Mouse (Mus musculus) forebrain, embryonic 12.5 days (tissue): ENCODE measurements around the gene H3f3a. TPM values are rescaled to one million over a fixed set of nuclear protein-coding genes. Genes with fewer than 3 reads are reported as not detected.

Experiments used
- ATAC-seq: fragments of 200-750 bp; cut with Nextera tagmentation; 2 replicates; pipeline ENCODE4 v1.8.0; 2017; ENCODE audit warnings: moderate TSS enrichment; ENCODE audit not compliant: low FRiP score
- H3K27ac ChIP-seq: fragments of 300-500 bp; sonication (generic); 2 replicates; pipeline ENCODE4 v1.5.1; 2016; ENCODE audit warnings: mild to moderate bottlenecking
- H3K27me3 ChIP-seq: fragments of 300-500 bp; sonication (generic); 2 replicates; pipeline ENCODE4 v1.6.1; 2016; ENCODE audit warnings: mild to moderate bottlenecking
- H3K36me3 ChIP-seq: fragments of 300-500 bp; sonication (generic); replicated peaks from 2 replicates; pipeline ENCODE4 v1.6.1; 2016; ENCODE audit warnings: mild to moderate bottlenecking
- H3K4me1 ChIP-seq: fragments of 300-500 bp; sonication (generic); 2 replicates; pipeline ENCODE4 v1.6.1; 2016
- H3K4me2 ChIP-seq: fragments of 300-500 bp; sonication (generic); 2 replicates; pipeline ENCODE4 v1.6.1; 2016; ENCODE audit warnings: mild to moderate bottlenecking, moderate library complexity
- H3K4me3 ChIP-seq: fragments of 300-500 bp; sonication (generic); replicated peaks from 2 replicates; pipeline ENCODE4 v1.5.1; 2016; ENCODE audit warnings: mild to moderate bottlenecking
- H3K9ac ChIP-seq: fragments of 300-500 bp; sonication (generic); 2 replicates; pipeline ENCODE4 v1.6.1; 2016; ENCODE audit warnings: mild to moderate bottlenecking
- H3K9me3 ChIP-seq: fragments of 300-500 bp; sonication (generic); 2 replicates; pipeline ENCODE4 v1.6.1; 2016
- WGBS: fragments of 180-500 bp; shearing (Covaris S2); methylation state at CpG from one replicate; pipeline ENCODE4 v1.1.7; 2016; 5-methylcytosine and 5-hydroxymethylcytosine counted together
- polyA plus RNA-seq: library from polyadenylated mRNA; unstranded; fragments of >200 nt; fragmentation: Nextera tagmentation; extraction: Ambion mirVana; gene quantifications from 2 replicates; pipeline ENCODE4 v1.2.1, GENCODE M21; 2016

Gene H3f3a
- polyA plus RNA-seq, 1 experiment from 2014 or later = 3,507 TPM

- under 1% methylated on average over 56 of the region's 56 CpGs for WGBS
- 0 out of 2 replicates have a peak, but pooled peaks cover 8% of the 10 kb centered on the region for H3K27me3 ChIP-seq
- peaks cover 24% of the 10 kb centered on the region for H3K4me1 ChIP-seq
- ATAC-seq = peak; percentile 90
- no peaks in the 10 kb centered on the region for H3K36me3 ChIP-seq
- peak overlapping the region; percentile 56 for H3K4me3 ChIP-seq
- peak overlapping the region; percentile 86 for H3K27ac ChIP-seq
- H3K4me2 ChIP-seq = peak overlapping the region; percentile 95
- 0 out of 2 replicates have a peak, but pooled peaks cover 4% of the 10 kb centered on the region for H3K9me3 ChIP-seq
- H3K9ac ChIP-seq = peak overlapping the region; percentile 68
These were observed 35.9 kb downstream of the H3f3a start for GRCm38 (mm10) chr1:180777660-180778402.

DNA sequence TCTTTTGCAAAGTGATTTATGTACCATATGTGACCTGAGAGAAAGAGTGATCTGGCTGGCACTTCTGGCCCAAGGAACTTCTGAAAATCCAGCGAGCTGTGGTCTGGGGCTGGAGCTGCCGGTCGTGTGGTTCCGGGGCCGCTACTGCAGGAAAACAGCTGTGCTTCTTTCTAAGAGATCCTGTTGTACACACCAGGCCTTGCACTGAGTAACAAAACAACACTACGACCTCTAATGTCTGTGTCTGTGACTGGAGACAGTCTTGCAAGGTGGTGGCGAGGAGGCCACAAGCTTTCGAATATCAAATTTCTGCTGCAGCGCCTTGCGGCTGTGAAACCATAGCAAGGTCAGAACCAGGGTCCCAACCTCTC is 36.5 kb downstream of the H3f3a start:
- H3K4me1 ChIP-seq = peaks cover 24% of the 10 kb centered on the region
- peak overlapping the region; percentile 95 for H3K4me2 ChIP-seq
- WGBS = 10% methylated on average over 10 of the region's 10 CpGs
- no peaks in the 10 kb centered on the region for H3K36me3 ChIP-seq
- 0 out of 2 replicates have a peak, but pooled peaks cover 4% of the 10 kb centered on the region for H3K9me3 ChIP-seq
- 0 out of 2 replicates have a peak, but pooled peaks cover 8% of the 10 kb centered on the region for H3K27me3 ChIP-seq
- peak overlapping the region; percentile 86 for H3K27ac ChIP-seq
- ATAC-seq = no peak
- H3K4me3 ChIP-seq = peak overlapping the region; percentile 56
- H3K9ac ChIP-seq = peak overlapping the region; percentile 68

- H3K27me3 ChIP-seq = 0 out of 2 replicates have a peak, but pooled peaks cover 8% of the 10 kb centered on the region
- peaks cover 24% of the 10 kb centered on the region for H3K4me1 ChIP-seq
- 0 out of 2 replicates have a peak, but pooled peaks cover 4% of the 10 kb centered on the region for H3K9me3 ChIP-seq
- no peak for ATAC-seq
- H3K4me3 ChIP-seq = no peak overlapping the region
- no peak overlapping the region for H3K9ac ChIP-seq
- 85% methylated on average over 6 of the region's 6 CpGs for WGBS
- 0 out of 2 replicates have a peak overlapping the region, but pooled peaks have one; percentile 31 for H3K27ac ChIP-seq
- no peak overlapping the region for H3K4me2 ChIP-seq
- H3K36me3 ChIP-seq = no peaks in the 10 kb centered on the region
These were observed 37.2 kb downstream of the H3f3a start for GRCm38 (mm10) chr1:180776494-180776893.

DNA sequence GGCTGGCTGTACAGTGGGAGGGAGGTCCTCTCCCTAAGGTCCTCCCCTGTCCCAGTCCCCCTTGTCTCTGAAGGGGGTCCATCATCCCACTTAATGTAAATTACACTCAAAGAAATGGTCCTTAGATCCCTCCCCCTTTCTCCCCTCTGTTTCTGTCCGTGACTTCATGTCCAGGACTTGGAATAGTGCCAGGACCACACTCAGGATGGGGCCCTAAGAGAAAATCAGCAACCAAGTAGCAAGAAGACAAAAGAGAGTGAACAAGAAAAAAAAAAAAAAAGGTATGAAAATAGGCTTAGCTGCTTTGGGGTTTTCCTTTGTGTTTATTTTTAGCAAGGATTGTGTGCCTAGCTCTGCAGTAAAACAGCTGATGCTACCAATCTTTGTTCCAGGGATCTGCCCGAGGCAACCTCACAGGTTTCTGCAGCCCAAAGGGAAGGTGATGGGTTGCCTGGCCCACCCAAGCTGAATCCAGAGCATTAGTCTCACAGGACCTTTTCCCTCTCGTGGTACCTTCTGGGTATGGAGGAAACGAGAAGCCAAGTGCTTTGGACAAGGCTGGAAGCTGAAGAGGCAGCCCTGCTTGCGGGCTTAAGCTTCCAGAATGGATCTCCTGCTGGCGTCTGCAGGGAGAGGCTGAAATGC is 37.8 kb downstream of the H3f3a start:
- Histone ChIP-seq H3K4me3 (no peak overlapping the region), H3K4me1 (peaks cover 24% of the 10 kb centered on the region), H3K27ac (0 out of 2 replicates have a peak overlapping the region, but pooled peaks have one; percentile 31), H3K9ac (no peak overlapping the region), H3K36me3 (no peaks in the 10 kb centered on the region), H3K4me2 (no peak overlapping the region), H3K27me3 (0 out of 2 replicates have a peak, but pooled peaks cover 8% of the 10 kb centered on the region), H3K9me3 (0 out of 2 replicates have a peak, but pooled peaks cover 4% of the 10 kb centered on the region)
- no peak for ATAC-seq
- WGBS = 61% methylated on average over 6 of the region's 6 CpGs

DNA sequence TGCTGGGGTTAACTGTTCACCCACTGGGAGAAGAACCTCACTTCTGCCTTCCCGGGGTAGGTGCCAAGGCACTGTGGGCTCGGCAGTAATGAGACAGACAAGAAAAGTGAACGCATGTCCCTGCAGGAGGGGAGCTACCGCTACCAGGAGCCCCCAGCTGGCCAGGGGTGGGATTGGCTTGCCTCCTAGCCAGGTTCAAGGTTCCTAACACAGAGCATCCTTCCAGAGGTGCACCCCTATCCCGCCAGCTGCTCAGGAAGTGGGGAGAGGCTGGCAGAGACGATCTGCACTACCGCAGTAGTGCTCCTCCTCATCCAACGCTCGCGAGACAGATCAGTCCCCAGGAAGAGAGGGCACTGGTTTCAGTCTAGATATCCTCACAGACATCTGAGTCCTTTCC is 38.4 kb downstream of the H3f3a start:
- H3K9me3 ChIP-seq = 0 out of 2 replicates have a peak, but pooled peaks cover 4% of the 10 kb centered on the region
- H3K27me3 ChIP-seq = 0 out of 2 replicates have a peak, but pooled peaks cover 8% of the 10 kb centered on the region
- H3K4me2 ChIP-seq = no peak overlapping the region
- 88% methylated on average over 10 of the region's 10 CpGs for WGBS
- no peaks in the 10 kb centered on the region for H3K36me3 ChIP-seq
- H3K4me1 ChIP-seq = peaks cover 24% of the 10 kb centered on the region
- no peak overlapping the region for H3K4me3 ChIP-seq
- no peak overlapping the region for H3K27ac ChIP-seq
- H3K9ac ChIP-seq = no peak overlapping the region
- no peak for ATAC-seq

- Histone ChIP-seq H3K27ac (no peak overlapping the region), H3K4me3 (no peak overlapping the region), H3K4me1 (peaks cover 24% of the 10 kb centered on the region), H3K9ac (no peak overlapping the region), H3K27me3 (0 out of 2 replicates have a peak, but pooled peaks cover 8% of the 10 kb centered on the region), H3K4me2 (no peak overlapping the region), H3K9me3 (0 out of 2 replicates have a peak, but pooled peaks cover 4% of the 10 kb centered on the region), H3K36me3 (no peaks in the 10 kb centered on the region)
- ATAC-seq = no peak
- 57% methylated on average over 3 of the region's 3 CpGs for WGBS
These were observed 39.1 kb downstream of the H3f3a start for GRCm38 (mm10) chr1:180774664-180775063.

GRCm38 (mm10) chr1:180772291-180772690 is 41.5 kb downstream of the H3f3a start:
- H3K4me2 ChIP-seq = no peak overlapping the region
- no peaks in the 10 kb centered on the region for H3K36me3 ChIP-seq
- no peak overlapping the region for H3K4me3 ChIP-seq
- no peak for ATAC-seq
- H3K27me3 ChIP-seq = 0 out of 2 replicates have a peak, but pooled peaks cover 4% of the 10 kb centered on the region
- 0 out of 2 replicates have a peak, but pooled peaks cover 4% of the 10 kb centered on the region for H3K9me3 ChIP-seq
- WGBS = 84% methylated on average over 3 of the region's 3 CpGs
- no peak overlapping the region for H3K27ac ChIP-seq
- peaks cover 34% of the 10 kb centered on the region for H3K4me1 ChIP-seq
- no peak overlapping the region for H3K9ac ChIP-seq

DNA sequence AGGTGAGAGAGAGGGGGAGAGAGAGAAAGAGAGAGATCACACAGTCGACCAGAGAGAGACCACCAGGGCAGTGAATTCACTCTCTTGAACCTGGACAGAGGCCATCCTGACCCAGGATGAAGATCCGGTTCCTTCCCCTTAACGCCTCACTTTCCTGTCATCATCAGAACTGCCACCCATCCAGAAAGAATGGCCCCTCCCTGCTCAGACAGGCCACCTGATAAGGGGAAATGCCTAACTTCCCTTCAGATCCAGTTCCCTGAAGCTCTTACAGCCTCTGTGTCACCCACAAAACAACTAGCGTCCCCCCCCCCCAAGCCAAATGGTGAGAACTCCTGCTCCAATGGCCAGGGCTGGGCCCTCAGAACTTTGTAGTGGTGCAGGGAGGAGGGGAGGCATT is 42.0 kb downstream of the H3f3a start:
- Histone ChIP-seq H3K4me3 (no peak overlapping the region), H3K9ac (no peak overlapping the region), H3K4me1 (peaks cover 29% of the 10 kb centered on the region), H3K27me3 (0 out of 2 replicates have a peak, but pooled peaks cover 4% of the 10 kb centered on the region), H3K4me2 (no peak overlapping the region), H3K27ac (no peak overlapping the region), H3K9me3 (0 out of 2 replicates have a peak, but pooled peaks cover 4% of the 10 kb centered on the region), H3K36me3 (no peaks in the 10 kb centered on the region)
- no peak for ATAC-seq
- WGBS = 78% methylated on average over 4 of the region's 4 CpGs

DNA sequence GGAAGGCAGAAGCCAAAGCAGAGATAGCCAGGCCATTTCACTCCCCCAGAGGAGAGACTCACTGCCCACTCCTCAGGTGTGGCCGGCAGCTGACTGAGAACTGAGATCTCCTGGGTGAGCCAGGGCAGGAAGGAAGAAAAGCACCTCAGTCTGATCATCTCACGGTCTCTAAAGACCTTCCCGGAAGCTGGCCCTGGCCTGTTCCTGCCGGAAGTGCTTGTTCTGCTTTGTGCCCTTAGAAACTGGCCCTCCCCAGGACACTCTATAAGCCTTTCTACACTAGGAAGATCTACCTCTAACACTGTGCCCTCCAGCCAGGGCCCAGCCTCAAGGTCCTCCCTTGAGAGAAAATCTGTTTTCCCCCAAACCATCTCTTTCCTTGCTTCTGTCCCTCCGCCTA is 42.4 kb downstream of the H3f3a start:
- 0 out of 2 replicates have a peak, but pooled peaks cover 4% of the 10 kb centered on the region for H3K27me3 ChIP-seq
- H3K4me2 ChIP-seq = no peak overlapping the region
- no peak overlapping the region for H3K9ac ChIP-seq
- H3K27ac ChIP-seq = no peak overlapping the region
- no peak overlapping the region for H3K4me3 ChIP-seq
- 89% methylated on average over 5 of the region's 5 CpGs for WGBS
- 0 out of 2 replicates have a peak, but pooled peaks cover 4% of the 10 kb centered on the region for H3K9me3 ChIP-seq
- no peak for ATAC-seq
- H3K36me3 ChIP-seq = no peaks in the 10 kb centered on the region
- peaks cover 25% of the 10 kb centered on the region for H3K4me1 ChIP-seq

DNA sequence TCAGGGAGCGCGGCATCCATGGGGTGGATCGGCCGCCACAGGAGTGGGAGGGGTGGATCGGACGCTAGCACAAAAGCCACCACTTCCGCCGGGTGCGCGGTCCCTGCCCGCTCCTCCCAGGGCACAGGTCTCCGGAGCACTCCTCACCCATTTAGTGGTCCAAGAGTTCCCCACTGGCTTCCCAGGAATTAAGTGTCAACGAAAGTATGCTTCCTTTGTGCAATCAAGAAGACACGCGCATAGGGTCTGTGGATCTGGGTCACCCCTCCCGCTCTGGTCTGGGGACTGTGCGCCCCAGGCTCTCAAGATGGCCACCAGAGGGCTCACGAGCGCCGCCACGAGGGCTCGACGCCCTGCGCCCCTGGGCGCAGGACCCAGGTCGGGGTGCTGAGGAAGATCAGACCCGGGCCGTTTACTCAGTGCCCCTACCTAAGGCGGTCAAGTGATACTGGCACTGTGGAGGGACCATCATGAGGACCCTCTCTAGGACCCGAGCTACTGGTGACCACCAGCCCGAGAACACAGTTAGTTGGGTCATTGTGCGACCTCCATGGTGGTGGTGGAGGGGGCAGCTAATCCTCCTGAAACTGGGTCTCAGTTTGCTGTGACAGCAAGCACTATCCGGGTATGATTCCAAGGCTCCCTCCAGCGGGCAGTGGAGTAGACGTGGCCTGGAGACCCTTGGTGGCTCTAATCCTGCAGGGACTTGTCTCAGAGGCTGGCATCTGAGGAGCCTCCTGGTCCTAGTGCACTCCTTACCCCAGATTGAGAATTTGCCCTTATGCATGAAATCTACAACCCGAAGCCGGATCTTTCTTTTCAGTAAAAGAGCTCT is 45.2 kb downstream of the H3f3a start:
- Histone ChIP-seq H3K27ac (peak overlapping the region; percentile 65), H3K4me3 (peak overlapping the region; percentile 52), H3K36me3 (no peaks in the 10 kb centered on the region), H3K4me1 (peaks cover 19% of the 10 kb centered on the region), H3K9ac (peak overlapping the region; percentile 70), H3K9me3 (no peaks in the 10 kb centered on the region), H3K27me3 (0 out of 2 replicates have a peak, but pooled peaks cover 4% of the 10 kb centered on the region), H3K4me2 (peak overlapping the region; percentile 77)
- ATAC-seq = peak; percentile 91
- 3% methylated on average over 37 of the region's 37 CpGs for WGBS

DNA sequence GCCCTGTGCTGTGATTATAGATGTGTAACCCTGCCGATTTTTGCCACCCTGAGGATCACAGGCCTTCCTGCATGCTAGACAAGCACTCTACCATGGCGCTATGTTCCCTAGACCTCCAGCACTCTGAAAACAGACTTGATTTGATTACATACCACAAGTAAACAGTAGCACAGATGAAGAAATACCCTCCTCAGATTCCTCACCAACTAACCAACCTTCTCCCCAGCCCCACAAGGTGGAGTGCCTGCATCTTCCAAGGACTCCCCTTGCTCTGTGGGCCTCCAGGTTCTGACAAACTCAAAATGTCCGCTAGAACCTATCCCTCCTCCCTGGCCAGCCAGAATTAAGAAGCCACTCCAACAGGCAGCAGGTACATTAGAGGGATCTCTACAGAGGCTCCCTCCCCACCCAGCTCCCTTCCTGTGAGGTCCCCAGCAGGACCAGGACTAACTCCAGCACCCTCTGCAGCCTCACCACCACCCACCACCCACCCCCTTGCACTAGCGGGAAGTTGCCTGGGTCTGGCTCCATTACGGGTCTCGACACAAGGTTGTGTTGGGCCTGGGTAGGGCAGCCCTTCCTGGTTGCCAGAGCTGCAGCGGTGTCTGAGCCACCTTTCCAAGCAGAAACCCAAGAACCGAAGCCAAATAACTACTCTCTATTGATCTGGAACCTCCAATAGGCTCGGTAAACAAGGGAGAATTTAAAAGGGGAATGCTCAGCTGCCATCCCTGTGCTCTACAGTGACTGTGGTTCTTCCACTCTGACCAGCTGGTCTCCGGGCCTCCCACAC is 46.0 kb downstream of the H3f3a start:
- Histone ChIP-seq H3K9me3 (no peaks in the 10 kb centered on the region), H3K4me3 (peak overlapping the region; percentile 52), H3K4me2 (peak overlapping the region; percentile 77), H3K9ac (peak overlapping the region; percentile 70), H3K27ac (peak overlapping the region; percentile 65), H3K27me3 (peaks cover 11% of the 10 kb centered on the region), H3K36me3 (no peaks in the 10 kb centered on the region), H3K4me1 (peaks cover 25% of the 10 kb centered on the region)
- ATAC-seq = peak; percentile 19
- WGBS = 14% methylated on average over 10 of the region's 10 CpGs
